11 mouse cellular contexts compared by ENCODE assay signal in genomic region chr7:81254579-81254978, GRCm38 (mm10).
"Had no signal": no experiment of that assay in that cellular context is flagged by ENCODE, and none has a peak within 500 bp of the region (broad histone marks: within the 10 kb centered on the region; RNA-seq: fewer than 3 reads in every experiment).

No protein-coding gene starts in this region.

- H3K4me2 ChIP-seq: intestine, embryonic 15.5 days; limb, embryonic 15.5 days; liver, embryonic 13.5 days; midbrain, embryonic 12.5 days; neural tube, embryonic 13.5 days; stomach, embryonic 15.5 days had no signal

- DNase-seq: liver, embryonic 13.5 days; lung, adult 18-20 months; right cerebral cortex, postnatal 14 days; thymus, adult 2 months; thymus, postnatal 36 days had no signal

- H3K27me3 ChIP-seq: intestine, embryonic 15.5 days; limb, embryonic 15.5 days; liver, embryonic 13.5 days; midbrain, embryonic 12.5 days; neural tube, embryonic 13.5 days; stomach, embryonic 15.5 days had no signal

- H3K4me1 ChIP-seq: limb, embryonic 15.5 days; midbrain, embryonic 12.5 days; neural tube, embryonic 13.5 days had no signal

- H3K27ac ChIP-seq: intestine, embryonic 15.5 days; limb, embryonic 15.5 days; liver, embryonic 13.5 days; midbrain, embryonic 12.5 days; neural tube, embryonic 13.5 days; stomach, embryonic 15.5 days had no signal

- ATAC-seq: intestine, embryonic 15.5 days; midbrain, embryonic 16.5 days had no signal

- H3K9me3 ChIP-seq: intestine, embryonic 15.5 days; limb, embryonic 15.5 days; liver, embryonic 13.5 days; midbrain, embryonic 12.5 days; neural tube, embryonic 13.5 days; stomach, embryonic 15.5 days had no signal

- H3K9ac ChIP-seq: intestine, embryonic 15.5 days; limb, embryonic 15.5 days; liver, embryonic 13.5 days; midbrain, embryonic 12.5 days; neural tube, embryonic 13.5 days; stomach, embryonic 15.5 days had no signal

- H3K36me3 ChIP-seq: intestine, embryonic 15.5 days; limb, embryonic 15.5 days; liver, embryonic 13.5 days; midbrain, embryonic 12.5 days; neural tube, embryonic 13.5 days; stomach, embryonic 15.5 days had no signal

- H3K4me3 ChIP-seq: intestine, embryonic 15.5 days; limb, embryonic 15.5 days; liver, embryonic 13.5 days; midbrain, embryonic 12.5 days; neural tube, embryonic 13.5 days; stomach, embryonic 15.5 days had no signal
